In genomic region chr19:55912813-55913212, GRCm38 (mm10) we compare ENCODE assay signal across 19 mouse cellular contexts.
DNase-seq lines count a peak whose midpoint lies in the region; ATAC-seq and TF ChIP-seq lines count a peak whose summit lies in the region.
"Had no signal": no experiment of that assay in that cellular context is flagged by ENCODE, and none has a peak within 500 bp of the region (broad histone marks: within the 10 kb centered on the region; RNA-seq: fewer than 3 reads in every experiment).

No protein-coding gene starts in this region.

- H3K27ac ChIP-seq in intestine, postnatal 0 days (ENCODE audit: low read depth, low read length): no peak overlapping the region
- no peak overlapping the region for H3K27ac ChIP-seq in intestine, embryonic 16.5 days (ENCODE audit: low read length)
- H3K27ac ChIP-seq in midbrain, embryonic 14.5 days (replicated peaks; ENCODE audit: low read depth, low read length): peak overlapping the region; percentile 83; the same call in 1 of the 2 replicates
- no peak overlapping the region for H3K27ac ChIP-seq in midbrain, embryonic 10.5 days (replicated peaks)
- H3K27ac ChIP-seq in midbrain, embryonic 15.5 days: peak overlapping the region; percentile 77
- H3K27ac ChIP-seq: embryonic facial prominence, embryonic 15.5 days; forebrain, embryonic 10.5 days; hindbrain, embryonic 15.5 days; limb, embryonic 15.5 days had no signal

- no peak for DNase-seq in midbrain, embryonic 14.5 days
- no peak for DNase-seq in midbrain, embryonic 10.5 days (ENCODE audit: low spot score)
- no peak for DNase-seq in adrenal gland, adult 8-10 months
- DNase-seq: cerebellum, adult 9-11 months; kidney, adult 8-10 months; lung, postnatal 14 days; right cerebral cortex, adult 18-20 months; thymus, adult 2 months had no signal

- peak; percentile 42 for TF ChIP-seq CTCF in intestine, postnatal 0 days (IDR thresholded peaks at IDR 0.05; ENCODE audit: low read depth)

- H3K27me3 ChIP-seq in intestine, postnatal 0 days (replicated peaks; ENCODE audit: control insufficient read depth, insufficient read depth, low read length): no peaks in the 10 kb centered on the region
- H3K27me3 ChIP-seq in intestine, embryonic 16.5 days (replicated peaks; ENCODE audit: control insufficient read depth, insufficient read depth, low read length): no peaks in the 10 kb centered on the region
- H3K27me3 ChIP-seq in midbrain, embryonic 14.5 days (ENCODE audit: control insufficient read depth, insufficient read depth, low read length): no peaks in the 10 kb centered on the region
- peaks cover 24% of the 10 kb centered on the region for H3K27me3 ChIP-seq in midbrain, embryonic 10.5 days (ENCODE audit: low read depth, poor library complexity, severe bottlenecking)
- H3K27me3 ChIP-seq in midbrain, embryonic 15.5 days (replicated peaks): no peaks in the 10 kb centered on the region
- H3K27me3 ChIP-seq: embryonic facial prominence, embryonic 15.5 days; heart, embryonic 12.5 days; hindbrain, embryonic 15.5 days; limb, embryonic 15.5 days; megakaryocyte, embryonic 14.5 days had no signal

- 92% methylated on average over 8 of the region's 8 CpGs for WGBS in intestine, postnatal 0 days
- WGBS in intestine, embryonic 16.5 days: 92% methylated on average over 8 of the region's 8 CpGs
- 90% methylated on average over 8 of the region's 8 CpGs for WGBS in midbrain, embryonic 14.5 days
- WGBS in midbrain, embryonic 10.5 days: 91% methylated on average over 8 of the region's 8 CpGs
- 89% methylated on average over 8 of the region's 8 CpGs for WGBS in midbrain, embryonic 15.5 days

- peaks cover 50% of the 10 kb centered on the region for H3K36me3 ChIP-seq in intestine, postnatal 0 days (ENCODE audit: control insufficient read depth, insufficient read depth)
- H3K36me3 ChIP-seq in intestine, embryonic 16.5 days (ENCODE audit: control insufficient read depth, insufficient read depth, low read length): peaks cover 18% of the 10 kb centered on the region
- H3K36me3 ChIP-seq in midbrain, embryonic 14.5 days (ENCODE audit: control insufficient read depth, insufficient read depth, low read length): peaks cover 35% of the 10 kb centered on the region
- H3K36me3 ChIP-seq in midbrain, embryonic 10.5 days: peaks cover 100% of the 10 kb centered on the region
- H3K36me3 ChIP-seq in midbrain, embryonic 15.5 days (replicated peaks): no peaks in the 10 kb centered on the region
- H3K36me3 ChIP-seq: hindbrain, embryonic 15.5 days had no signal

- no peak overlapping the region for H3K4me3 ChIP-seq in intestine, postnatal 0 days (ENCODE audit: low read depth, low read length)
- no peak overlapping the region for H3K4me3 ChIP-seq in intestine, embryonic 16.5 days (ENCODE audit: low read length)
- no peak overlapping the region for H3K4me3 ChIP-seq in midbrain, embryonic 14.5 days (replicated peaks; ENCODE audit: low read depth, low read length)
- no peak overlapping the region for H3K4me3 ChIP-seq in midbrain, embryonic 10.5 days
- H3K4me3 ChIP-seq in midbrain, embryonic 15.5 days: no peak overlapping the region
- H3K4me3 ChIP-seq: embryonic facial prominence, embryonic 15.5 days; forebrain, embryonic 10.5 days; heart, embryonic 12.5 days; hindbrain, embryonic 15.5 days; limb, embryonic 15.5 days; megakaryocyte, embryonic 14.5 days; myocyte had no signal

- no peak for ATAC-seq in intestine, postnatal 0 days
- ATAC-seq in intestine, embryonic 16.5 days: no peak
- no peak for ATAC-seq in midbrain, embryonic 14.5 days (ENCODE audit: low FRiP score, low TSS enrichment)
- ATAC-seq in midbrain, embryonic 15.5 days (replicated peaks): no peak
- ATAC-seq in activated CD4-positive, CD25-positive, alpha-beta regulatory T cell, adult 4 months: no peak

- H3K4me2 ChIP-seq in intestine, postnatal 0 days (replicated peaks; ENCODE audit: low read depth): no peak overlapping the region
- no peak overlapping the region for H3K4me2 ChIP-seq in intestine, embryonic 16.5 days (ENCODE audit: low read depth, low read length)
- H3K4me2 ChIP-seq in midbrain, embryonic 14.5 days (ENCODE audit: low read length): no peak overlapping the region
- H3K4me2 ChIP-seq in midbrain, embryonic 15.5 days: no peak overlapping the region
- H3K4me2 ChIP-seq: embryonic facial prominence, embryonic 15.5 days; heart, embryonic 12.5 days; hindbrain, embryonic 15.5 days; limb, embryonic 15.5 days had no signal

- H3K9me3 ChIP-seq in intestine, postnatal 0 days (ENCODE audit: control insufficient read depth): no peaks in the 10 kb centered on the region
- H3K9me3 ChIP-seq in intestine, embryonic 16.5 days (ENCODE audit: control insufficient read depth, low read length): no peaks in the 10 kb centered on the region
- H3K9me3 ChIP-seq in midbrain, embryonic 14.5 days (ENCODE audit: control insufficient read depth, low read length): no peaks in the 10 kb centered on the region
- H3K9me3 ChIP-seq in midbrain, embryonic 10.5 days (replicated peaks): peaks cover 6% of the 10 kb centered on the region; the same call in 1 of the 2 replicates
- no peaks in the 10 kb centered on the region for H3K9me3 ChIP-seq in midbrain, embryonic 15.5 days
- H3K9me3 ChIP-seq: embryonic facial prominence, embryonic 15.5 days; heart, embryonic 12.5 days; hindbrain, embryonic 15.5 days; limb, embryonic 15.5 days had no signal

- no peaks in the 10 kb centered on the region for H3K4me1 ChIP-seq in intestine, postnatal 0 days (replicated peaks; ENCODE audit: control insufficient read depth, insufficient read depth, low read length)
- H3K4me1 ChIP-seq in intestine, embryonic 16.5 days (ENCODE audit: control insufficient read depth, insufficient read depth, low read length): peaks cover 6% of the 10 kb centered on the region
- peaks cover 28% of the 10 kb centered on the region for H3K4me1 ChIP-seq in midbrain, embryonic 14.5 days (ENCODE audit: control insufficient read depth, insufficient read depth, low read length)
- peaks cover 14% of the 10 kb centered on the region for H3K4me1 ChIP-seq in midbrain, embryonic 10.5 days
- H3K4me1 ChIP-seq in midbrain, embryonic 15.5 days: peaks cover 60% of the 10 kb centered on the region

- no peak overlapping the region for H3K9ac ChIP-seq in intestine, postnatal 0 days (ENCODE audit: low read depth, low read length)
- H3K9ac ChIP-seq in intestine, embryonic 16.5 days (ENCODE audit: low read depth, low read length): no peak overlapping the region
- no peak overlapping the region for H3K9ac ChIP-seq in midbrain, embryonic 14.5 days (replicated peaks; ENCODE audit: low read length)
- no peak overlapping the region for H3K9ac ChIP-seq in midbrain, embryonic 15.5 days
- H3K9ac ChIP-seq: embryonic facial prominence, embryonic 15.5 days; heart, embryonic 12.5 days; hindbrain, embryonic 15.5 days; limb, embryonic 15.5 days had no signal

Comparison
In these comparisons a context has a peak if more than half of its experiments do, and no peak if none do; other contexts are left out.
1. H3K27ac ChIP-seq: peak in midbrain, embryonic 14.5 days (single experiment) and midbrain, embryonic 15.5 days (single experiment); none in intestine, postnatal 0 days (single experiment), intestine, embryonic 16.5 days (single experiment) and midbrain, embryonic 10.5 days (single experiment).